Mouse (Mus musculus): ENCODE results near the gene Zfp940. TPM values are rescaled to one million over a fixed set of nuclear protein-coding genes. Genes with fewer than 3 reads are reported as not detected.

Gene Zfp940
- total and polyA plus RNA-seq, 3 experiments, result 8.4 to 13.7 TPM; not detected in 1

GRCm38 (mm10) chr7:29842105-29842504 lies 11.4 kb downstream of the Zfp940 start:
- H3K9ac ChIP-seq (ENCODE audit: control insufficient read depth, low read depth, low read length, poor library complexity, severe bottlenecking), result no peak overlapping the region
- no peak overlapping the region for H3K4me3 ChIP-seq (ENCODE audit: control insufficient read depth in 1 of 2, insufficient read depth in 1 of 2, low read depth in 2 of 2, low read length in 2 of 2)
- no peaks in the 10 kb centered on the region for H3K79me2 ChIP-seq (ENCODE audit: control insufficient read depth, insufficient read depth, low read length, poor library complexity)
- H3K9me3 ChIP-seq (replicated peaks; ENCODE audit: insufficient read depth, low read length), result no peaks in the 10 kb centered on the region
- TF ChIP-seq TBP (IDR thresholded peaks at IDR 0.05; ENCODE audit: low read depth, low read length) (no peak), KAT2A (conservative IDR thresholded peaks at IDR 0.05; ENCODE audit: low read depth, low read length) (no peak), POLR2AphosphoS2 (IDR thresholded peaks at IDR 0.05; ENCODE audit: low read length) (no peak), SIN3A (IDR thresholded peaks at IDR 0.05; ENCODE audit: low read length) (no peak), NRF1 (IDR thresholded peaks at IDR 0.05; ENCODE audit: insufficient read depth, low read depth, low read length, poor library complexity, severe bottlenecking) (no peak), POLR2AphosphoS5 (IDR thresholded peaks at IDR 0.05; ENCODE audit: borderline replicate concordance, low read depth, low read length) (no peak), ZC3H11A (IDR thresholded peaks at IDR 0.05; ENCODE audit: low read depth, low read length) (no peak), RAD21 (IDR thresholded peaks at IDR 0.05; ENCODE audit: low read depth, low read length) (no peak), BHLHE40 (IDR thresholded peaks at IDR 0.05; ENCODE audit: borderline replicate concordance, low read depth, low read length) (no peak), ZKSCAN1 (IDR thresholded peaks at IDR 0.05; ENCODE audit: low read depth, low read length) (no peak), ELF1 (IDR thresholded peaks at IDR 0.05; ENCODE audit: low read depth, low read length) (no peak)
- no peaks in the 10 kb centered on the region for H3K27me3 ChIP-seq (ENCODE audit: control insufficient read depth in 1 of 2, insufficient read depth in 2 of 2, low read length in 2 of 2)
- H3K4me1 ChIP-seq (ENCODE audit: control insufficient read depth in 1 of 2, insufficient read depth in 2 of 2, low read length in 2 of 2), result peaks cover 0 to 3% of the 10 kb centered on the region in 2 experiments; a peak in 2 of 4 replicates
- DNase-seq (ENCODE audit: low read depth, low spot score), result no peak
- peaks cover 2 to 4% of the 10 kb centered on the region in 2 experiments; a peak in 2 of 4 replicates for H3K36me3 ChIP-seq (ENCODE audit: control insufficient read depth in 1 of 2, insufficient read depth in 2 of 2, low read length in 2 of 2)
- no peak overlapping the region for H3K27ac ChIP-seq (ENCODE audit: control insufficient read depth, low read depth, low read length)

DNA sequence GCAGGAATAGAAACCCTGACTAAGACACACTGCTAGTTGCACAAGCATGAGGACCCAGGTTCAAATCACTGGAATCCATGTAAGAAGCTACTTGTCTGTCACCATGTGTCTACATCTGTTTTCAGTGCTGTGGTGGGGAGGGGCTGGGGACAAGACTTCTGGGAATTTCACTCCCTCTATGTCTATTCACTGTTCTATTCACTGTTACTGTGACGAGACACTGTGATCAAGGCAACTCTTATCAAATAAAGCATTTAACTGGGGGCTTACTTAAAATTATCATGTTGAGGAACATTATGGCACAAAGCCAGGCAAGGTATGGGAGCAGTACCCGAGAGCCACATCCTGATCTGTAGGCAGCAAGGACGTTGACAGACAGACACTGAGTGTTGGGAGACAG lies 14.2 kb downstream of the Zfp940 start:
- DNase-seq (ENCODE audit: low read depth, low spot score), result peak; percentile 53
- TF ChIP-seq POLR2A (IDR thresholded peaks at IDR 0.05; ENCODE audit: control insufficient read depth in 1 of 2, insufficient read depth in 1 of 2, low read depth in 1 of 2, low read length in 2 of 2, poor library complexity in 1 of 2) (no peak), TAL1 (IDR thresholded peaks at IDR 0.05; ENCODE audit: low read length) (no peak), NELFE (IDR thresholded peaks at IDR 0.05; ENCODE audit: low read depth, low read length) (no peak), POLR2AphosphoS5 (IDR thresholded peaks at IDR 0.05; ENCODE audit: borderline replicate concordance, low read depth, low read length) (no peak), JUND (IDR thresholded peaks at IDR 0.05; ENCODE audit: low read depth, low read length) (no peak), USF1 (IDR thresholded peaks at IDR 0.05; ENCODE audit: low read depth, low read length) (no peak), ZMIZ1 (IDR thresholded peaks at IDR 0.05; ENCODE audit: low read depth, low read length) (no peak), MYC (IDR thresholded peaks at IDR 0.05; ENCODE audit: low read depth, low read length) (no peak), GATA1 (IDR thresholded peaks at IDR 0.05; ENCODE audit: low read depth, low read length) (no peak), ETS1 (IDR thresholded peaks at IDR 0.05; ENCODE audit: low read depth, low read length) (no peak), ZC3H11A (IDR thresholded peaks at IDR 0.05; ENCODE audit: low read depth, low read length) (no peak), EP300 (IDR thresholded peaks at IDR 0.05; ENCODE audit: low read depth in 1 of 2, low read length in 2 of 2) (no peak), SIN3A (IDR thresholded peaks at IDR 0.05; ENCODE audit: low read length) (no peak), MAX (IDR thresholded peaks at IDR 0.05; ENCODE audit: low read length) (no peak), ZKSCAN1 (IDR thresholded peaks at IDR 0.05; ENCODE audit: low read depth, low read length) (no peak), TBP (IDR thresholded peaks at IDR 0.05; ENCODE audit: low read depth, low read length) (no peak), USF2 (IDR thresholded peaks at IDR 0.05; ENCODE audit: borderline replicate concordance in 1 of 2, insufficient read depth in 1 of 2, low read depth in 1 of 2, low read length in 2 of 2) (no peak), RCOR1 (IDR thresholded peaks at IDR 0.05; ENCODE audit: low read depth, low read length) (no peak), SMC3 (IDR thresholded peaks at IDR 0.05; ENCODE audit: low read depth, low read length) (no peak), CHD1 (IDR thresholded peaks at IDR 0.05; ENCODE audit: low read depth, low read length) (no peak)
- Histone ChIP-seq H3K36me3 (ENCODE audit: control insufficient read depth in 1 of 2, insufficient read depth in 2 of 2, low read length in 2 of 2) (0 out of 4 replicates have a peak, but pooled peaks cover 0 to 2% of the 10 kb centered on the region in 2 experiments), H3K4me3 (ENCODE audit: control insufficient read depth in 1 of 2, insufficient read depth in 1 of 2, low read depth in 2 of 2, low read length in 2 of 2) (no peak overlapping the region), H3K9ac (ENCODE audit: control insufficient read depth, low read depth, low read length, poor library complexity, severe bottlenecking) (no peak overlapping the region), H3K9me3 (replicated peaks; ENCODE audit: insufficient read depth, low read length) (no peaks in the 10 kb centered on the region), H3K79me2 (ENCODE audit: control insufficient read depth, insufficient read depth, low read length, poor library complexity) (no peaks in the 10 kb centered on the region), H3K27ac (ENCODE audit: control insufficient read depth, low read depth, low read length) (no peak overlapping the region), H3K4me1 (ENCODE audit: control insufficient read depth in 1 of 2, insufficient read depth in 2 of 2, low read length in 2 of 2) (peaks cover 0 to 3% of the 10 kb centered on the region in 2 experiments; a peak in 2 of 4 replicates), H3K27me3 (ENCODE audit: control insufficient read depth in 1 of 2, insufficient read depth in 2 of 2, low read length in 2 of 2) (no peaks in the 10 kb centered on the region)
